Mouse (Mus musculus) liver, embryonic 11.5 days (tissue): ENCODE measurements around the gene Hmox2. TPM values are rescaled to one million over a fixed set of nuclear protein-coding genes. Genes with fewer than 3 reads are reported as not detected.

Source experiments
- ATAC-seq: fragments of 200-750 bp; cut with Nextera tagmentation; replicated peaks from 2 replicates; pipeline ENCODE4 v1.8.0; 2017; ENCODE audit warnings: moderate number of reproducible peaks, mild to moderate bottlenecking, moderate TSS enrichment, moderate library complexity; ENCODE audit not compliant: low FRiP score
- DNase-seq: peaks from one replicate; pipeline ENCODE4 v3.0.0-alpha.2; 2017; ENCODE audit warnings: low spot score
- H3K27ac ChIP-seq: fragments of 300-500 bp; sonication (generic); 2 replicates; pipeline ENCODE4 v1.5.1; 2014; ENCODE audit warnings: mild to moderate bottlenecking, low read depth, low read length, control low read depth
- H3K27me3 ChIP-seq: fragments of 300-500 bp; sonication (generic); replicated peaks from 2 replicates; pipeline ENCODE4 v1.6.1; 2014; ENCODE audit warnings: low read length, mixed read lengths; ENCODE audit not compliant: control insufficient read depth, insufficient read depth
- H3K36me3 ChIP-seq: fragments of 300-500 bp; sonication (generic); 2 replicates; pipeline ENCODE4 v1.6.1; 2014; ENCODE audit warnings: mild to moderate bottlenecking, low read length, moderate library complexity, mixed read lengths; ENCODE audit not compliant: control insufficient read depth, insufficient read depth
- H3K4me1 ChIP-seq: fragments of 300-500 bp; sonication (generic); replicated peaks from 2 replicates; pipeline ENCODE4 v1.6.1; 2014; ENCODE audit warnings: low read length, mixed read lengths; ENCODE audit not compliant: control insufficient read depth, insufficient read depth
- H3K4me2 ChIP-seq: fragments of 300-500 bp; sonication (generic); 2 replicates; pipeline ENCODE4 v1.6.1; 2014; ENCODE audit warnings: mild to moderate bottlenecking, control low read depth, moderate library complexity
- H3K4me3 ChIP-seq: fragments of 300-500 bp; sonication (generic); 2 replicates; pipeline ENCODE4 v1.5.1; 2014; ENCODE audit warnings: low read depth, low read length, control low read depth
- H3K9ac ChIP-seq: fragments of 300-500 bp; sonication (generic); 2 replicates; pipeline ENCODE4 v1.6.1; 2014; ENCODE audit warnings: low read depth, low read length, control low read depth
- H3K9me3 ChIP-seq: fragments of 300-500 bp; sonication (generic); 2 replicates; pipeline ENCODE4 v1.6.1; 2016; ENCODE audit warnings: low read length, inconsistent platforms, mixed read lengths; ENCODE audit not compliant: control insufficient read depth
- WGBS: fragments of 180-500 bp; shearing (Covaris S2); extraction: QIAGEN DNeasy Blood & Tissue Kit; methylation state at CpG from one replicate; pipeline ENCODE4 v1.1.7; 2014; 5-methylcytosine and 5-hydroxymethylcytosine counted together
- polyA plus RNA-seq: library from polyadenylated mRNA; unstranded; fragments of >200 nt; fragmentation: Nextera tagmentation; extraction: Ambion mirVana; gene quantifications from 2 replicates; pipeline ENCODE4 v1.2.1, GENCODE M21; 2014

The Hmox2 gene
- polyA plus RNA-seq, 1 experiment from 2014 or later = 66.8 TPM

DNA sequence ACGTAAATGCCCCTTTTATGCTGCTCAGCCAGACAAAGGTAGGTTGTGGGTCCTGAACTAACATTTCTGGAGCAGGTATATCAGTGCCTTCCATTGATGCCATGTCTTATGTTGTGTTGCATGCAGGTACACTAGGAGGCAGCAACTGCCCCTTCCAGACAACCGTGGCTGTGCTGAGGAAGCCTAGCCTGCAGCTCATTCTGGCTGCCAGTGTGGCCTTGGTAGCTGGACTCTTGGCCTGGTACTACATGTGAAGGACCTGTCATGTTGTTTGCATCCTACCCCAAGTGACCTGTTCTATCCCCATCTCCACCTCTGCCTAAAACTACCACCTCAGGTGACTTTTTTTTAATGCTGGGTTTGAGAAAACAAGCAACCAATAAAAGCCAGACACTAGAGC, 39.7 kb downstream of the Hmox2 start:
- Histone ChIP-seq H3K36me3 (peaks cover 31% of the 10 kb centered on the region), H3K27me3 (no peaks in the 10 kb centered on the region), H3K4me2 (no peak overlapping the region), H3K4me1 (no peaks in the 10 kb centered on the region), H3K27ac (no peak overlapping the region), H3K9me3 (no peaks in the 10 kb centered on the region), H3K9ac (no peak overlapping the region), H3K4me3 (no peak overlapping the region)
- DNase-seq (no peak), ATAC-seq (no peak)
- WGBS = 85% methylated on average over 2 of the region's 2 CpGs

DNA sequence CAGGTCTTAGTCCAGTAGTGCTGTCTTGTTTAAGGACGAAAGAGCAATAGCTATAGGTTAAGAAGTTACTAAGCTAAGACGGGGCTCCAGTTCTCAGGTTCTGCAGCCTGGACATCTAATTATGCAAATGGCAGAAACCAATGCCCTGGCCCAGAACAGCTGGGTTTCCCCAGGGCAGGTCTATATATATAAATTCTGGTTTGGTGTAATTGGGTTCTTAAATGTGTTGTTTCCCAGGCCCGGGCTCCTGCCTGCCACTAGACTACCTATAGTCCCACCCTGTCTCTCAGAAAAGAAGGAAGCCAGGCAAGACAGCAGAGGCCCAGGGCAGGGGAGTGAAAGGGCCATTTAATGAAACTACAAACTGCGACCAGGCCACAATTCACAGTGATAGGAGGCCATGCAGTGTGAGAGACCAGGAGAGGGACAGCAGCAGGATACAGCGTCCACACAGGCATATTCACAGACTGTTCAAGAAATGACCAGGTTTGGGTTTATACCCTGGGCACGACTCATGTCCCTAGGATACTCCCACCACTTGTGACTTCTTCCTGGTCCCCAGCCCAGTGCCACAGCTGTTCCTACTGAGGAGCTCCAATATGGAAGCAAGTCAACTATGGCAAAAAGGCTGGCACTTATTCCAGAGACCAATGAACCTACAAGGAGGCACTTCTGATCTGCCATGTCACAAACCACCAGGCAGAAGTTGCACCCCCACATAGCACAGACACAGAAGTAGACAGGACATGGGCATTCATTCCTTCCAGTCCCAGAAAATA, 41.0 kb downstream of the Hmox2 start:
- Histone ChIP-seq H3K4me1 (no peaks in the 10 kb centered on the region), H3K27ac (no peak overlapping the region), H3K9ac (no peak overlapping the region), H3K9me3 (no peaks in the 10 kb centered on the region), H3K4me3 (no peak overlapping the region), H3K36me3 (peaks cover 31% of the 10 kb centered on the region), H3K4me2 (no peak overlapping the region), H3K27me3 (no peaks in the 10 kb centered on the region)
- no peak for ATAC-seq
- 83% methylated on average over 6 of the region's 6 CpGs for WGBS
- no peak for DNase-seq

DNA sequence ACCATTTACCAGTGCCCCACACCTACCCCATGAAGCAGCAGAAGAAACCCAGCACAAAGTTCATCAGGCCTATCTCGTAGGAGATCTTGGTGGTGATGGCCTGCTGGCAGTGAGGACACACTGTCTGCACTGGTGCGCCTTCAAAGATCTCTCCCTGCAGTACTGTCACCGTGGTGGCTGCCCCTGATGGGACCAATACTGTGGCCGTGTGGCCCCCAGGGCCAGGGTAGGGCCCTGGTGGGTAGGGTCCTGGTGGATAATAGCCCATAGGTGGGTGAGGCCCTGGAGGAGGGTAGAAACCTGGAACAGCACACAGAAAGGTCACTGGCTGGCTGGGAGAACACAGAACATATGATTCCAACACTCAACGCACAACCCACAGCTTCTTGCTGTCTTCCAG, 42.6 kb downstream of the Hmox2 start:
- no peak overlapping the region for H3K4me3 ChIP-seq
- ATAC-seq (no peak), DNase-seq (no peak)
- H3K27me3 ChIP-seq = no peaks in the 10 kb centered on the region
- WGBS = 97% methylated on average over 5 of the region's 5 CpGs
- no peak overlapping the region for H3K4me2 ChIP-seq
- peaks cover 31% of the 10 kb centered on the region for H3K36me3 ChIP-seq
- no peaks in the 10 kb centered on the region; the same call in 1 of the 2 replicates for H3K4me1 ChIP-seq
- no peak overlapping the region for H3K27ac ChIP-seq
- no peaks in the 10 kb centered on the region for H3K9me3 ChIP-seq
- H3K9ac ChIP-seq = no peak overlapping the region

DNA sequence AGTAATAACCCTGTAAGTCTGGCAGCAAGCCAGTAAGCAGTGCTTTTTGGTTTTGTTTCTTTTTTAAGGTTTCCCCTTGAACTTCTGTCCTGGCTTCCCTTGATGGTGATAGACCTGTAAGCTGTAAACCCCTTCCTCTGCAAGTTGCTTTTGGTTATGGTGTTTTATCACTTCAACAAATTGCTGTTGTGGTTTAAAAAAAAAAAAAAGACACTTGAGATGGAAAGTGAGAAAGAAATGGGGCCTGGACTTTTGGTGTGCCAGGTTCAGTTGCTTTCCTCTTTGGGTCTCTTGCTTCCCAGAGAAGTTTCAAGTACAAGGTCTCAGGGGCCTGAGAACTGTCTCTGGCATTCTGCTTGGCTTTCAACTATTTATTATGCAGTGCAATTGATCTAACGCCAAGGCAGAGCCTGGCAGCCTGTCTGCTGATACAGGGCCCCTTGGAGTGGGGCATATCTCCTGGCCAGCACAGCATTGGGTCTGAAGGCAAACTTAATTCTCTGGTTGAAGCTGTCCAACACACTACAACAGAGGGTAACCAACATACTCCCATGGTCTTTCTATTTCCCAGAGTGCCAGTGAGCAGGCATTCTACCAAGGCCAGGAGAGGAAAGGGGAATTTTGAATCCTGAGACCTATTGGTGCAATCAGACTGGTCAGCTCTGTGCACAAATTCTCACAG, 47.3 kb downstream of the Hmox2 start:
- no peak for ATAC-seq
- DNase-seq = no peak
- Histone ChIP-seq H3K27me3 (no peaks in the 10 kb centered on the region), H3K36me3 (peaks cover 11% of the 10 kb centered on the region), H3K9ac (no peak overlapping the region), H3K4me2 (no peak overlapping the region), H3K4me1 (peaks cover 2% of the 10 kb centered on the region; the same call in 1 of the 2 replicates), H3K4me3 (no peak overlapping the region), H3K9me3 (no peaks in the 10 kb centered on the region), H3K27ac (no peak overlapping the region)
- WGBS = 64% methylated on average over 1 of the region's 1 CpGs

DNA sequence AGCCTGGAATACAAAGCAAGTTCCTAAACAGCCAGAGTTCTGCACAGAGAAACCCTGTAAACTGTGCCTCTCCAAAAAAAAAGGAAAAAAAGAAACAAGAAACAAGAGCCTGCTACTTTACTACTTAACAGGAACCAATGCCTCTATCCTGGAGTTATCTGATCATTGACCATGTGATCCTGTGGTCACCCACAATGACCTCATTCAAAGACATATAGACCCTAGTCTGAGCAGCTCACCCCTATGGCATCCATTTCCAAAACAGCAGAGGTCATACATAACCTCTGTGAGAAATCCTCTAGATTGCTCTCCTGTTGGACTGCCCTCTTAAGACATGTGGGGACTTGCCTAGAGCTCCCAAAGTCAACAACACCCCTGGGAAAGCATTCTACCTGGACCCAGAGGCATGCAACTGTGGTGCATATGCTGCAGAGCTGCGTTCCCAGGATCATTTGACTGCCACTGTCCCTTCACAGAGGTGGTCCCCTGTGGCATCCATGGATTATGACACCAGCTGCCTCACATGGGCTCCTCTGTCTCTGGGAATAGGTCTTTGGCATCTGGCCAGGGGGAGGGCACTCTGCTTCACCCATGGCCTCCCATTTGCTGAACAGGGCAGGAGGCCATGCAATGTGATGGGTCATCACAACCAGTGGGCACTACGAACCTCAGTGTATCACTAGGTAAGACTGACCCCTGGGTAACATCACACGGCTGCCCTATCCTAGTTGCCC, 51.2 kb downstream of the Hmox2 start:
- Histone ChIP-seq H3K36me3 (no peaks in the 10 kb centered on the region), H3K4me3 (no peak overlapping the region), H3K4me2 (no peak overlapping the region), H3K27ac (no peak overlapping the region), H3K4me1 (peaks cover 2% of the 10 kb centered on the region; the same call in 1 of the 2 replicates), H3K9me3 (no peaks in the 10 kb centered on the region), H3K9ac (no peak overlapping the region), H3K27me3 (no peaks in the 10 kb centered on the region)
- ATAC-seq (no peak), DNase-seq (no peak)
- WGBS = 89% methylated on average over 3 of the region's 3 CpGs

DNA sequence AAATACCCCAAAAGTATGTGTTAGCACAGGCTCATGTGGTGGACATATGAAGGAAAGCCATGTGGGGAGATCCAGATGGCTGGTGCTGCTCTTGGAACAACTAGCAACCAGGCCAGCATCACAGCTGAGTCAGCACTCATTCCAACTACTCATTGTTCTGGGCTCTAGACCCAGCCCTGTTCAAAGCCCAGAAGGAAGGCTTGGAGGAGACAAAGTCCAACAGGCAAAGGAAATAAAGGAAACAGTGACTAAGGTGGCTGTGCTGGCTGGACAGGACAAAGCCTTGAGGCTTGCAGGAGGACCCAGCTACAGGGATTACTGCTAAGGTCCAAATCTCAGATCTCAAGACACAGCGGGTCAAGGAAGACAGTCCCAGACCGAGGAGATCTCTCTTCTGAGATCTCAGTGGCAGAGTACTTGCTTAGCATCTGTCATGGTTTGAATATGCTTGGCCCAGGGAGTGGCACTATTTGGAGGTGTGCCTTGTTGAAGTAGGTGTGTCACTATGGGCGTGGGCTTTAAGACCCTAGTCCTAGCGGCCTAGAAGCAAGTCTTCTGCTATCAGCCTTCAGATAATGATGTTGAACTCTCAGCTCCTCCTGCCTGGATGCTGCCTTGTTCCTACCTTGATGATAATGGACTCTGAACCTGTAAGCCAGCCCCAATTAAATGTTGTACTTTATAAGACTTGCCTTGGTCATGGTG, 51.9 kb downstream of the Hmox2 start:
- H3K4me1 ChIP-seq = peaks cover 2% of the 10 kb centered on the region; the same call in 1 of the 2 replicates
- no peaks in the 10 kb centered on the region for H3K36me3 ChIP-seq
- H3K4me2 ChIP-seq = no peak overlapping the region
- 82% methylated on average over 4 of the region's 4 CpGs for WGBS
- H3K9ac ChIP-seq = no peak overlapping the region
- no peaks in the 10 kb centered on the region for H3K27me3 ChIP-seq
- DNase-seq (no peak), ATAC-seq (no peak)
- no peak overlapping the region for H3K27ac ChIP-seq
- no peaks in the 10 kb centered on the region for H3K9me3 ChIP-seq
- H3K4me3 ChIP-seq = no peak overlapping the region

DNA sequence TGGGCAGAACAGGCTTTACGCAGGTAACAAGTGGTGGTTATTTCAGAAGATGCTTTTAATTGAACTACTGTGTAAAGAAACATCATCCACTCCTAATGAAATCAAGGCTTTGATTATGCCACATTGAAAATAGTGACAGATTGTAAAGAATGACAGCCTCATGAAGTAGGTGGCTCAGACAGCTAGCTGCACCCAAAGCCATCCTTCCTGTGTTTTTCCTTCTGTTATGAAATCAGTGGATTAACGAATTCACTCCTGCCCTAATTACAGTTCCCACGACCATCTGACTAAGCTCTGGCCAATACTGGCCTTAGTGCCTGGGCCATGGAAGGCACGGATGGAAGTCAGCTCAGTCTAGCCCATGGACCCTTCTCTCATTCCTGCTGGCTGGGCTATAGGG, 52.8 kb downstream of the Hmox2 start:
- ATAC-seq = no peak
- H3K36me3 ChIP-seq = no peaks in the 10 kb centered on the region
- no peak overlapping the region for H3K4me2 ChIP-seq
- H3K9me3 ChIP-seq = no peaks in the 10 kb centered on the region
- no peak overlapping the region for H3K4me3 ChIP-seq
- no peak overlapping the region for H3K9ac ChIP-seq
- no peak overlapping the region for H3K27ac ChIP-seq
- WGBS = 82% methylated on average over 4 of the region's 4 CpGs
- H3K27me3 ChIP-seq = no peaks in the 10 kb centered on the region
- 0 out of 2 replicates have a peak, but pooled peaks cover 2% of the 10 kb centered on the region for H3K4me1 ChIP-seq
- no peak for DNase-seq

DNA sequence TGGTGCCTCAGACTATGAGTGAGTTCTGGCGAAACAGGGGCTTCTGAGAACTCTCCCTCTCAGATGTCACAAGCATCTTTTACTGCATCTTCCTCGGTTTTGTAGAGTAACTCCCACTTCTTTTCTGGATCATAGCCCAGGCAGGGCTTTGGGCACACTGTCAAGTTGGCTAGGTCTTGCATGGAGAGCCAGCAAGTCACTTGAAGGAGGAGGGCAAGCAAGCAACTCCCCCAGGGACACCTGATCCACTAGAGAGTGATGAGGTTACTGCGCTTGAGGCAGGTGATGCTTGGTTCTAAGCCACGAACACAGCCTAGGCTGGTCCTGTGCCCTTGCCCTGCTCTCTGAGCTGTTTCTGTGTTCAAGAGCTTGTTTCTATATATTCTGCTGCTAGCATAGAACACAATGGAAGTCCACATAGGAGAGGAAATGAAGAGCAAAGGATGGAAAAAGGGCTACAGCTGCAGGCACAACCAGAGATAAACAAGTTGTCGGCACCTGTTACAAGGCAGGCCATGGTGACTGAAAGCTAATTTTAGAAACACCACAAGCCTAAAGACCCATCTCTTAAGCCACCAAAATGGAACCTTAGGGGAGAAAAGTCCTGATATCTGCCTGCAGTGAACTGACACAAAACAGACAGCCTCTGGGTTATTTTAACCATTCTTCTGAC, 55.5 kb downstream of the Hmox2 start:
- 82% methylated on average over 5 of the region's 5 CpGs for WGBS
- Histone ChIP-seq H3K4me3 (no peak overlapping the region), H3K9ac (no peak overlapping the region), H3K27me3 (no peaks in the 10 kb centered on the region), H3K27ac (no peak overlapping the region), H3K4me1 (0 out of 2 replicates have a peak, but pooled peaks cover 2% of the 10 kb centered on the region), H3K36me3 (no peaks in the 10 kb centered on the region), H3K9me3 (no peaks in the 10 kb centered on the region), H3K4me2 (no peak overlapping the region)
- ATAC-seq = no peak
- DNase-seq = no peak
